Mouse (Mus musculus) lung, adult 2 months (tissue): Measurements from ENCODE around the gene Psap.

Source experiments
- CTCF ChIP-seq: fragments of 200-500 bp; IDR thresholded peaks from 2 replicates; pipeline ENCODE4 v1.5.1; 2011; ENCODE audit warnings: mild to moderate bottlenecking, low read length, control low read depth; ENCODE audit not compliant: insufficient read depth
- POLR2A ChIP-seq: fragments of 200-500 bp; IDR thresholded peaks from 2 replicates; pipeline ENCODE4 v1.6.1; 2011; ENCODE audit warnings: low read depth, mild to moderate bottlenecking, control low read depth, low read length, borderline replicate concordance; ENCODE audit errors: extremely low read depth

DNA sequence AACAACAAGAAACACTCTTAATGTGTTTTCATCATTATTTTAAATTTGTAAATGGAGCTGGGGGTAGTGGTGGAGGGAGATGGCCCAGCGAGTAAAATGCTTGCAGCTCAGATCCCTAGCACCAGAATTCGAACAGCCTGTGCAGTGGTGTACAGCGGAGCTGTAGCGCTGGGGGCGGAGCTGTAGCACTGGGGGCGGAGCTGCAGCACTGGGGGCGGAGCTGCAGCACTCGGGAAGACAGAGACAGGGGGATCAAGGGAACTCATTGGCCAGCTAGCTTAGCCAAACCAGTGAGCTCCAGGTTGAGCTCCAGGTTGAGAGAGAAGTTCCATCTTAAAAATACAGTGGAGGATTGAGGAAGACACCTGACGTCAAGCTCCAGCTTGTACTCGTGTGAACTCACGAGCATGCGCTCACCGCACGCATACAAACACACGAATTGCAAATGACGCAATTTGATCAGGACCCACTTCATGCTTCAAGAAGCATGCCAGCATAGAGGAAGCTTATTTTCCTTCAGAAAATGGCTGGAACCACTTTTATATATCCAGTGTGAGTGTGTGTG is 20.1 kb upstream of the Psap start:
- TF ChIP-seq CTCF (no peak), POLR2A (no peak)
